Mouse (Mus musculus) olfactory bulb, adult 2 months (tissue): Measurements from ENCODE around the gene Egfem1.

ENCODE experiments used
- CTCF ChIP-seq: fragments of 200-500 bp; IDR thresholded peaks from 2 replicates; pipeline ENCODE4 v1.5.1; 2012; ENCODE audit warnings: low read depth, mild to moderate bottlenecking, low read length, moderate library complexity; ENCODE audit not compliant: insufficient read depth
- POLR2A ChIP-seq: fragments of 200-500 bp; IDR thresholded peaks from 2 replicates; pipeline ENCODE4 v1.6.1; 2012; ENCODE audit warnings: mild to moderate bottlenecking, low read depth, low read length, moderate library complexity; ENCODE audit not compliant: insufficient read depth

DNA sequence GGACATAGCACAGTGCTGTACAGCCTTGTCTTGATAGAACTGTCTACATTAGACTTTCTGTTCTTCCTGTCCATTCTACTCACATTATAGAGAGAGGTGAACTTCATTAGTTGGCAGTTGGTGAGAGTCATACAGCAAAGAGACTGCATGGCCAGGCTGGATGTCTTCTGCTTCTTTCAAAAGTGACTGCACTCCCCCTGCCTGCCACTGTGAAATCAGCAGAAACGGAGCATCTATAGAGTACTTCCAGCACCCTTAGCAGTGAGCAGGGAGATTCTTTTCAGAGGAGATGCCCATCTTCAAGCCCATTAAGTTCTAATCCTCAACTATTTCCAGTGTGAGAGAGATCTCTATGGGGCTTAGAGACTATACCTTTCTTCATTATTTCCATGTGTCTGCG, 147.9 kb downstream of the Egfem1 start:
- no peak for TF ChIP-seq POLR2A
- TF ChIP-seq CTCF = no peak
